Mouse (Mus musculus): ENCODE results near the gene Gm10188.

Gene Gm10188

GRCm38 (mm10) chr1:132194624-132195023 lies 34.9 kb downstream of the Gm10188 start:
- no peak for DNase-seq (ENCODE audit: low spot score)

- no peak for DNase-seq (ENCODE audit: low spot score)
Measured at GRCm38 (mm10) chr1:132193806-132194205, 35.8 kb downstream of the Gm10188 start.

GRCm38 (mm10) chr1:132191786-132192680 lies 37.5 kb downstream of the Gm10188 start:
- DNase-seq (ENCODE audit: low spot score), result no peak

DNA sequence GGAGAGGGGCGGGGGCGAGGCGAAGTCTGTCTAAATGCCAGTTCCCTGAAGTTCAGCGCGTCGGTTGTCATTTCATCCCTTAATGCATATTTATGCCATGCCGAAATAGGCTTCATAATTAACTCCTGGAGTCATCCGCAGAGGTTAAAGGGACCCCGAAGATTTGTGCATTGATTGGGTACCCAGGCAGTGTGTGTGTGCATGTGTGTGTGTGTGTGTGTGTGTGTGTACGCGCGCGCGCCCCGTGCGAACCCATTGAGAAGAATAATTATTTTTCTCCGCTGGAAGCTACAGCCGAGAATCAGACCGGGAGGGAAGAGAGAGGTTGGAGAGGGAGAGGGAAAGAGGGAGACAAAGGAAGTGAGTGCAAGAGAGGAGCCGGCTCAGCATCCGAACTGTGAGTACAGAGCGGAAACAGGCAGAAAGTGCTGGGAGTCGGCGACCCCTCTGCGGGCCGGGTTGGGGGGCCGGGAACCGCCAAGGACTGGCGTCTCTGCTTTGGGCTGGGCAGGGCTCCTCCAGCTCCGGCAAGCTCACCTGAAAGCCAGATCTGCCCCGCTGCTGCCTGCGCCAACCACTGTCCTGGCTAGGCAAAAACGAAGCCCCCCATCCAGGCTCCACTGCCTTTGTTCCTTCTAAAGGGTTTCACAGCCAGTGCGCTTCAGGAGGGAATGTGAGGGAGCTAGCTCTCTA lies 38.3 kb downstream of the Gm10188 start, which contains the start of the genes Lemd1 and AC124108.1:
TSS of gene Lemd1 (plus strand) at position 339 of the 693 bp plus-strand sequence.
TSS of gene AC124108.1 (plus strand) at position 365 of the 693 bp plus-strand sequence.
- DNase-seq (ENCODE audit: low spot score), result no peak

DNA sequence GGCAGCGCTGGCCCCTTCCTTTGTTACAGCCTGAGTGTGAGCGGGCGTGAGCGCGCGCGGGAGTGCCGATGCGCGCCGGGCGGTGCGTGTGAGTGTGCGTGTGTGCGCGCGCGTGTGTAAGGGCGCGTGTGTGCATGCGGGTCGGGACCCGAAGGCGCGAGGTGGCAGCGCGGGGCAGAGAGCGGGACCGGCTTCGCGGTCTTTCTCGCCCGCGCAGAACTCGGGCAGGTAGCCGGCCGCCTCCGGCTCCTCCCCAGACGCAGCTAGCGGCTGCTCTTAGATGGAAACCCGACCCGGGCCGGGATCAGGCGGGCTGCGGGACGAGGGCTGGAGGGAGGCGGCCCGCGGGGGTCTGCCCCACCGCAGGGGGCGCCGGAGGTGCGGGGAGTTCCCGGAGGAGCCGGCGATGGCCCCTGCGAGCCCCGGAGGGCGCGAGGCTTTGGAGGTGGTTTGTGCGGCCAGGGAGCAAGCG lies 38.9 kb downstream of the Gm10188 start:
- peak; percentile 62 for DNase-seq (ENCODE audit: low spot score)

GRCm38 (mm10) chr1:132190040-132190513 lies 39.5 kb downstream of the Gm10188 start:
- peak; percentile 62 for DNase-seq (ENCODE audit: low spot score)

DNA sequence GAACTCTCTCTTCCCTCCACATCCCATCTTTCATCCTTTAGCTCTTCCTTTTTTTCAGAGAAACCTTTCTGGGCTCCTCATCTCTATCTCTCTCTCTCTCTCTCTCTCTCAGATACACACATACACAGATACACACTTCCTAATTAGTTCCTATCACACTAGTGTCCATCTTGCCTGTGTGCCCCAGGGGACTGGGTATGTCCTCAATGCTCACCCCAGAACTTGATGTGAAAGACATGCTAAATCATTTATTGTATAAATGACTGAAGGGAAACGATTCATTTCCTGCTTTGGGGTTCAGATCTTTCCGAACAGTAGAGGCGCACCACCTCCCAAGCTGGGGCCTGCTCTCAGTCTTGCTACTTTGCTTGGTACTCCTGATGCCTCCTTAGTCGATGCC lies 40.3 kb downstream of the Gm10188 start:
- DNase-seq (ENCODE audit: low spot score), result no peak

- no peak for DNase-seq (ENCODE audit: low spot score)
Measured at GRCm38 (mm10) chr1:132188442-132189066, 41.0 kb downstream of the Gm10188 start.

- DNase-seq (ENCODE audit: low spot score), result no peak
Measured at GRCm38 (mm10) chr1:132186303-132186702, 43.3 kb downstream of the Gm10188 start.
